Mouse (Mus musculus): ENCODE results near the gene Sfxn5.
A peak's percentile ranks its signal among the peaks of the same experiment; 100 is the strongest.

Gene Sfxn5

GRCm38 (mm10) chr6:85188256-85189110 is 144.7 kb downstream of the Sfxn5 start:
- peak; percentile 83 to 85 for DNase-seq

- peak; percentile 88 for DNase-seq
Measured at GRCm38 (mm10) chr6:85187340-85188211, 145.6 kb downstream of the Sfxn5 start, which contains the start of gene Emx1. Gene Emx1, plus strand, starts transcription at chr6:85187438.

- DNase-seq: no peak
Measured at GRCm38 (mm10) chr6:85186744-85187059, 146.5 kb downstream of the Sfxn5 start.

GRCm38 (mm10) chr6:85186033-85186743 is 147.0 kb downstream of the Sfxn5 start:
- DNase-seq: peak; percentile 70 to 78

- no peak for DNase-seq
Measured at GRCm38 (mm10) chr6:85183951-85184350, 149.3 kb downstream of the Sfxn5 start.

- peak; percentile 82 to 85 for DNase-seq
Measured at GRCm38 (mm10) chr6:85180036-85180435, 153.2 kb downstream of the Sfxn5 start.

GRCm38 (mm10) chr6:85179569-85179968 is 153.7 kb downstream of the Sfxn5 start:
- DNase-seq: peak in 1 of 2 experiments; percentile 53

- no peak for DNase-seq
Measured at GRCm38 (mm10) chr6:85165440-85165921, 167.7 kb downstream of the Sfxn5 start.

All from kidney, adult 8-10 months (tissue).